Mouse (Mus musculus) stomach, postnatal 0 days (tissue): Measurements from ENCODE around the gene Brcc3.

ENCODE experiments used
- CTCF ChIP-seq: IDR thresholded peaks from 2 replicates; pipeline ENCODE4 v1.5.1; 2016; ENCODE audit warnings: antibody characterized with exemption, low read depth, mild to moderate bottlenecking, moderate library complexity
- EP300 ChIP-seq: optimal IDR thresholded peaks from 2 replicates; pipeline ENCODE3; 2016; ENCODE audit warnings: antibody characterized with exemption

DNA sequence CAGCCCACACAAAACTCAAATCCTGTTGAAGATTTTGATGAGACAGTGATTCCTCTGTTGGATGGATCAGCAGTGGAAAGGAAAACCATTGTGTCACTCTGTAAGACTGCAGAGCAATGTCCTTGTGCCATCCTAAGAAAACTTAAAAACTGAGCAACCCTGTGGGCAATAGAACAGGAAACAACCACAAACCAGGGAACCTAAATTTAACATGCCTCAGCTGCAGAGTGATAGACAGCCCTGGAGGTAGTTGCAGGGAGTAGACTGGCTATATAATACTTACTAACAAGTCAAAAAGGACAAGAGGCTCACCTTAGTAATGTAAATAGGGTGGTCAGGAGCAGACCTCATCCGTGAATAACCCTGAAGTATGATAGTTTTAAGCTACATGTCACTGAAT is 38.2 kb downstream of the Brcc3 start:
- TF ChIP-seq CTCF (no peak), EP300 (no peak)
